Mouse (Mus musculus) CH12.LX (cell line): Measurements from ENCODE around the gene Podnl1.

Experiments used
- CTCF ChIP-seq, 2 experiments: IDR thresholded peaks in 1 of 2; conservative IDR thresholded peaks in 1 of 2; 2 replicates each; pipeline ENCODE4 v1.5.1; 2011 to 2012; ENCODE audit warnings: low read depth in 2 of 2, low read length in 2 of 2, improper control_type of control experiment in 1 of 2, inconsistent platforms in 1 of 2, mild to moderate bottlenecking in 1 of 2, moderate library complexity in 1 of 2
- POLR2A ChIP-seq: IDR thresholded peaks from 2 replicates; pipeline ENCODE4 v1.6.1; 2011; ENCODE audit warnings: low read depth, mild to moderate bottlenecking, improper control_type of control experiment, low read length
- RAD21 ChIP-seq: IDR thresholded peaks from 2 replicates; pipeline ENCODE4 v1.6.1; 2011; ENCODE audit warnings: low read depth, mild to moderate bottlenecking, low read length, improper control_type of control experiment, moderate library complexity

- no peak for TF ChIP-seq POLR2A
- TF ChIP-seq RAD21: no peak; the same call in none of the 2 replicates
- no peak for TF ChIP-seq CTCF (conservative IDR thresholded peaks at IDR 0.05 in 1 of 2, IDR thresholded peaks at IDR 0.05 in 1 of 2; ENCODE audit: low read depth in 2 of 2, low read length in 2 of 2)
Observed at GRCm38 (mm10) chr8:84083829-84084241, 42.0 kb upstream of the Podnl1 start.
